ENCODE assay signal across 1 mouse cellular context in the genomic region with DNA sequence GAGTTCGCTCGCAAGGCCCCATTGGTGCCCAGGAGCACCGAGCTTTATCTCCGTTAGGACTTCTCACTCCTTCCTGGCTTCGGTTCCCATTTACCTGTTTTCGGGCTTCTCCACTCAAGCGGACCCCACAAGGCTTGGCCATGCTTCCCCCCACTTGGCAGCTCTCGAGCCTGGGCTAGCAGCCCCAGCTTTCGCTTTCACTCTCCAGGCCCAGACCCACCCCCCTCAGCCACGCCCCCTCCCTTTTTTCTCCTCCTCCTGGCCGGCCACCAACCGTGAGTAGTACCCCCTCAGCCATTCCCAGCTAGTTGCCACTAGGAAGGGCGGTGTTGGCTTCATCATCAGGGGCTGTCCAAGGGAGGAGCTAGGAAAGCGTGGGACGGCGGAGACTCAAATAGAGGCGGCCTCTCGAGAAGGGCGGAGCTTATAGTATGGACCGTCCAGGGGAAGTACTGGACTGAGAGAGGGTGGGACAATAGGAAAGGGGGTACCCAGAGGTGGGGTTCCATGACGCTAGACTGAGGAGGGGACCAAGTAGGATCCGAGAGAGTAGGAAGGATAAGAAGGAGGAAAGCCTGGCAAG.
TF ChIP-seq lines count a peak whose summit lies in the region.

TSS of gene Psme2 (minus strand) at position 366 of the 583 bp plus-strand sequence.

TF ChIP-seq in myocyte, 11 proteins besides CTCF, POLR2A, EP300 and RAD21 (continued from another document):
- no peak for TF ChIP-seq MYOG (IDR thresholded peaks at IDR 0.05; ENCODE audit: control insufficient read depth in 1 of 3, insufficient read depth in 1 of 3, insufficient read length in 2 of 3, low read depth in 2 of 3)
- TF ChIP-seq MYOD1 (IDR thresholded peaks at IDR 0.05; ENCODE audit: control insufficient read depth in 1 of 3, insufficient read length in 2 of 3, low read depth in 2 of 3) = no peak
- TF ChIP-seq POLR2AphosphoS2 (IDR thresholded peaks at IDR 0.05; ENCODE audit: insufficient read length, low read depth) = no peak
- no peak for TF ChIP-seq MAX (IDR thresholded peaks at IDR 0.05; ENCODE audit: low read depth)
- no peak for TF ChIP-seq TCF12 (IDR thresholded peaks at IDR 0.05; ENCODE audit: insufficient read depth, poor library complexity, severe bottlenecking)
